Comparison of ENCODE assay signal across 32 mouse cellular contexts in genomic region chr7:122649306-122649705, GRCm38 (mm10). TPM values are rescaled to one million over a fixed set of nuclear protein-coding genes. Genes with fewer than 3 reads are reported as not detected.
DNase-seq lines count a peak whose midpoint lies in the region; ATAC-seq and TF ChIP-seq lines count a peak whose summit lies in the region.
"Had no signal": no experiment of that assay in that cellular context is flagged by ENCODE, and none has a peak within 500 bp of the region (broad histone marks: within the 10 kb centered on the region; RNA-seq: fewer than 3 reads in every experiment).

No protein-coding gene starts in this region.

- H3K36me3 ChIP-seq in midbrain, embryonic 11.5 days (ENCODE audit: control insufficient read depth, insufficient read depth, low read length) = no peaks in the 10 kb centered on the region
- no peaks in the 10 kb centered on the region for H3K36me3 ChIP-seq in kidney, embryonic 16.5 days (ENCODE audit: insufficient read depth, low read length)
- H3K36me3 ChIP-seq: embryonic facial prominence, embryonic 13.5 days; forebrain, embryonic 12.5 days; G1E; hindbrain, embryonic 12.5 days; kidney, embryonic 15.5 days; limb, embryonic 10.5 days; liver, embryonic 15.5 days; lung, embryonic 15.5 days; stomach, embryonic 15.5 days had no signal

- H3K9ac ChIP-seq in midbrain, embryonic 11.5 days (ENCODE audit: low read length) = no peak overlapping the region
- H3K9ac ChIP-seq in kidney, embryonic 16.5 days (replicated peaks; ENCODE audit: low read length) = no peak overlapping the region
- H3K9ac ChIP-seq: embryonic facial prominence, embryonic 13.5 days; forebrain, embryonic 12.5 days; hindbrain, embryonic 12.5 days; kidney, embryonic 15.5 days; liver, embryonic 15.5 days; lung, embryonic 15.5 days; stomach, embryonic 15.5 days had no signal

- no peak overlapping the region for H3K4me2 ChIP-seq in midbrain, embryonic 11.5 days
- H3K4me2 ChIP-seq in kidney, embryonic 16.5 days (replicated peaks; ENCODE audit: low read depth, low read length) = no peak overlapping the region
- H3K4me2 ChIP-seq: embryonic facial prominence, embryonic 13.5 days; forebrain, embryonic 12.5 days; hindbrain, embryonic 12.5 days; kidney, embryonic 15.5 days; liver, embryonic 15.5 days; lung, embryonic 15.5 days; stomach, embryonic 15.5 days had no signal

- no peak overlapping the region for H3K4me3 ChIP-seq in layer of hippocampus, adult 2 months
- no peak overlapping the region for H3K4me3 ChIP-seq in midbrain, embryonic 11.5 days (ENCODE audit: low read depth, low read length)
- no peak overlapping the region for H3K4me3 ChIP-seq in kidney, embryonic 16.5 days (ENCODE audit: low read length)
- H3K4me3 ChIP-seq: embryonic facial prominence, embryonic 13.5 days; erythroblast, embryonic 14.5 days; forebrain, embryonic 12.5 days; heart, adult 2 months; hindbrain, embryonic 12.5 days; kidney, embryonic 15.5 days; limb, embryonic 10.5 days; liver, embryonic 15.5 days; lung, embryonic 15.5 days; stomach, embryonic 15.5 days had no signal

- no peak for ATAC-seq in midbrain, embryonic 11.5 days (ENCODE audit: low FRiP score)
- no peak for ATAC-seq in kidney, embryonic 16.5 days (ENCODE audit: low FRiP score, low TSS enrichment)
- ATAC-seq: Patski had no signal

- H3K4me1 ChIP-seq in midbrain, embryonic 11.5 days (ENCODE audit: control insufficient read depth, insufficient read depth, low read length) = no peaks in the 10 kb centered on the region
- H3K4me1 ChIP-seq in kidney, embryonic 16.5 days (ENCODE audit: insufficient read depth, low read length) = no peaks in the 10 kb centered on the region
- H3K4me1 ChIP-seq: embryonic facial prominence, embryonic 13.5 days; forebrain, embryonic 12.5 days; hindbrain, embryonic 12.5 days; kidney, embryonic 15.5 days; limb, embryonic 10.5 days; liver, embryonic 15.5 days; lung, embryonic 15.5 days; stomach, embryonic 15.5 days had no signal

- TF ChIP-seq CTCF in layer of hippocampus, adult 2 months (conservative IDR thresholded peaks at IDR 0.05) = no peak

- H3K27me3 ChIP-seq in midbrain, embryonic 11.5 days (ENCODE audit: control insufficient read depth, insufficient read depth, low read length) = no peaks in the 10 kb centered on the region
- H3K27me3 ChIP-seq in kidney, embryonic 16.5 days (ENCODE audit: insufficient read depth, low read length) = no peaks in the 10 kb centered on the region
- H3K27me3 ChIP-seq: embryonic facial prominence, embryonic 13.5 days; forebrain, embryonic 12.5 days; hindbrain, embryonic 12.5 days; kidney, embryonic 15.5 days; liver, embryonic 15.5 days; lung, embryonic 15.5 days; Patski; stomach, embryonic 15.5 days had no signal

- H3K9me3 ChIP-seq in midbrain, embryonic 11.5 days (ENCODE audit: control insufficient read depth, low read length) = no peaks in the 10 kb centered on the region
- H3K9me3 ChIP-seq in kidney, embryonic 16.5 days (ENCODE audit: low read length) = no peaks in the 10 kb centered on the region
- H3K9me3 ChIP-seq: embryonic facial prominence, embryonic 13.5 days; forebrain, embryonic 12.5 days; hindbrain, embryonic 12.5 days; kidney, embryonic 15.5 days; limb, embryonic 10.5 days; liver, embryonic 15.5 days; lung, embryonic 15.5 days; stomach, embryonic 15.5 days had no signal

- peak; percentile 36 to 41 for DNase-seq in layer of hippocampus, adult 2 months (ENCODE audit: low spot score in 2 of 2)
- no peak for DNase-seq in layer of hippocampus, adult 8-10 months (ENCODE audit: low spot score in 2 of 2)
- peak; percentile 36 for DNase-seq in frontal cortex, postnatal 10 days (ENCODE audit: low spot score in 2 of 2)
- peak; percentile 39 to 45 for DNase-seq in layer of hippocampus, postnatal 36 days
- peak; percentile 69 for DNase-seq in right cerebral cortex, postnatal 14 days
- DNase-seq in adrenal gland, postnatal 36 days = no peak
- no peak for DNase-seq in midbrain, embryonic 11.5 days (ENCODE audit: low spot score, missing footprints)
- DNase-seq: B cell, adult 2 months; cerebellum, adult 11-12 months; cerebellum, postnatal 25 days; embryo, embryonic 11 days; gastrocnemius, postnatal 25 days; heart, adult 2 months; kidney, adult 11 months; liver; lung, postnatal 4 days; thymus, adult 2 months had no signal

- peak overlapping the region; percentile 64 for H3K27ac ChIP-seq in layer of hippocampus, adult 2 months
- H3K27ac ChIP-seq in midbrain, embryonic 11.5 days (ENCODE audit: low read depth, low read length) = no peak overlapping the region
- no peak overlapping the region for H3K27ac ChIP-seq in kidney, embryonic 16.5 days (ENCODE audit: low read length)
- H3K27ac ChIP-seq: embryonic facial prominence, embryonic 13.5 days; forebrain, embryonic 12.5 days; heart, adult 2 months; hindbrain, embryonic 12.5 days; kidney, embryonic 15.5 days; limb, embryonic 10.5 days; liver, embryonic 15.5 days; lung, embryonic 15.5 days; stomach, embryonic 15.5 days had no signal

- 80% methylated on average over 10 of the region's 10 CpGs for WGBS in midbrain, embryonic 11.5 days
- WGBS in kidney, embryonic 16.5 days = 75% methylated on average over 10 of the region's 10 CpGs

RNA-seq across cellular contexts. Expression of gene Cacng3, which starts 21.0 kb away (rescaled TPM):
- total RNA-seq in layer of hippocampus, adult 2 months (2021) = 10 to 100 TPM; 60.3 to 60.7 TPM
- total RNA-seq in layer of hippocampus, adult 8-10 months (2022) = 10 to 100 TPM; 60.7 to 76.0 (median 70.3) TPM
- total RNA-seq in layer of hippocampus, postnatal 36 days (2021) = 10 to 100 TPM; 59.3 to 61.8 TPM
- 1 to 10 TPM in 1 of 2 experiments, under 1 TPM in 1; 0.49 to 1.4 TPM for total RNA-seq in adrenal gland, postnatal 36 days (2021)
- polyA plus RNA-seq in midbrain, embryonic 11.5 days (2014; fragmentation: Nextera tagmentation; extraction: Ambion mirVana) = 2.4 and 2.6 TPM in 2 replicates
- 0.35 and 0.92 TPM in 2 replicates for polyA plus RNA-seq in kidney, embryonic 16.5 days (2015; fragmentation: Nextera tagmentation; extraction: Ambion mirVana)
- total RNA-seq: CH12.LX; gastrocnemius, postnatal 25 days; heart, adult 2 months; heart, postnatal 25 days had no signal
- polyA plus RNA-seq: embryonic facial prominence, embryonic 13.5 days; erythroblast, embryonic 14.5 days; G1E; heart, adult 2 months; large intestine, adult 2 months; limb, embryonic 10.5 days; Patski; thymus, adult 2 months had no signal

Comparison
In these comparisons a context has a peak if more than half of its experiments do, and no peak if none do; other contexts are left out.
1. DNase-seq: peak in layer of hippocampus, adult 2 months (2 of 2), frontal cortex, postnatal 10 days (2 of 2), layer of hippocampus, postnatal 36 days (2 of 2) and right cerebral cortex, postnatal 14 days (single experiment); none in layer of hippocampus, adult 8-10 months (0 of 2), adrenal gland, postnatal 36 days (0 of 2) and midbrain, embryonic 11.5 days (single experiment).
2. RNA of gene Cacng3, which starts 21.0 kb away (total RNA-seq): 60.7 to 76.0 TPM in layer of hippocampus, adult 8-10 months, 59.3 to 61.8 TPM in layer of hippocampus, postnatal 36 days and 60.3 to 60.7 TPM in layer of hippocampus, adult 2 months; 0.49 to 1.4 TPM in adrenal gland, postnatal 36 days; every median in the first group is over 10 times any median in the second.